Comparison of ENCODE assay signal across 8 mouse cellular contexts in genomic region chr11:4186486-4187317, GRCm38 (mm10). TPM values are rescaled to one million over a fixed set of nuclear protein-coding genes. Genes with fewer than 3 reads are reported as not detected.
DNase-seq lines count a peak whose midpoint lies in the region; ATAC-seq lines count a peak whose summit lies in the region.

Gene Tbc1d10a, plus strand, starts transcription at chr11:4186789.

- ATAC-seq in megakaryocyte progenitor cell, adult 5-6 weeks (replicated peaks; ENCODE audit: poor library complexity), result peak; percentile 100

- peak; percentile 96 for DNase-seq in adipocyte (ENCODE audit: low spot score)
- peak; percentile 99 for DNase-seq in embryo, embryonic 10 days (ENCODE audit: low spot score)
- peak; percentile 94 for DNase-seq in gastrocnemius, postnatal 10 days
- DNase-seq in induced T-regulatory cell, adult 2 months (ENCODE audit: low read depth), result peak; percentile 99
- DNase-seq in left cerebral cortex, adult 9 months (ENCODE audit: low spot score in 2 of 2), result peak; percentile 95 to 98
- DNase-seq in right cerebral cortex, postnatal 14 days, result peak; percentile 98
- peak; percentile 97 to 98 for DNase-seq in urinary bladder, postnatal 36 days (ENCODE audit: low spot score in 2 of 2)

RNA-seq across cellular contexts. Expression of gene Tbc1d10a, which starts in this region (rescaled TPM):
- 1 to 10 TPM; 6.1 to 8.2 TPM for total RNA-seq in gastrocnemius, postnatal 10 days (2021)
- 1.9 and 2.7 TPM in 2 replicates for total RNA-seq in megakaryocyte progenitor cell, adult 5-6 weeks (2015)
- total RNA-seq in megakaryocyte progenitor cell, adult 5-6 weeks (2017), result 4.3 and 8.0 TPM in 2 replicates

Comparison
In these comparisons a context has a peak if more than half of its experiments do, and no peak if none do; other contexts are left out.
1. Peak in every context shown above with its lines: DNase-seq and ATAC-seq.